Mouse (Mus musculus): ENCODE results near the gene Erh.

DNA sequence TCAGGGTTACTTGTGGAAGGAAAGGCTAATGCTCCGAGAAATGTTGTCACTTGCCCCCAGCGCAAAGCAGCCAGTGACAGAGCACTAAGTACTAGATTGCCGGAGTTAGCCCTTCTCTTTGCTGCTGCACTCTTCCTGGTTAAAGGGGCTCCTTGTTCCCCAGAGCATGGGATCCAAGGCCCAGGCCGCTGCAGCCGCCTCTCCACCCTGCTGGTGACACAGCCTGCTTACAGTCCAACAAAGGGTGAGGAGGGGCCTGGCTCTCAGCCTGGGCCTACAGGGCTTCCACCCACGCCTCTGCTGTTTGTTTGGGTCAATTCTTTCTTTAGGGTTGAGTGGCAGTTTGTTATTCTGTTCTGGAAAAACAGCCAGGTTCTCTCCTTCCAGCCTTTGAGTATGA, 45.4 kb downstream of the Erh start:
- TF ChIP-seq CTCF (conservative IDR thresholded peaks at IDR 0.05; ENCODE audit: low read length) (no peak), POU5F1 (IDR thresholded peaks at IDR 0.05; ENCODE audit: borderline replicate concordance, low read length) (no peak), NANOG (IDR thresholded peaks at IDR 0.05; ENCODE audit: borderline replicate concordance, low read length) (no peak)

All from E14TG2a.4 (cell line).